Mouse (Mus musculus) bone marrow, adult 2 months (tissue): ENCODE measurements at regions not wholly inside any gene's neighbourhood (a gene's known extent, or its start where the extent isn't known, plus 50 kb on each side); places are given as distances from the start of the nearest gene placed in this dataset.

Experiments
- H3K27ac ChIP-seq: fragments of 200-500 bp; 2 replicates; pipeline ENCODE4 v1.5.1; 2012; ENCODE audit warnings: low read depth, mild to moderate bottlenecking, control low read depth, inconsistent platforms, low read length; ENCODE audit not compliant: control insufficient read depth, poor library complexity, insufficient read depth
- H3K4me1 ChIP-seq: fragments of 200-500 bp; 2 replicates; pipeline ENCODE4 v1.6.1; 2011; ENCODE audit warnings: low read length; ENCODE audit not compliant: control insufficient read depth, insufficient read depth
- H3K4me3 ChIP-seq: fragments of 200-500 bp; replicated peaks from 2 replicates; pipeline ENCODE3; 2011; ENCODE audit warnings: mild to moderate bottlenecking, low read depth, low read length, control low read depth; ENCODE audit not compliant: control insufficient read depth
- CTCF ChIP-seq: fragments of 200-500 bp; IDR thresholded peaks from 2 replicates; pipeline ENCODE4 v1.5.1; 2011; ENCODE audit warnings: low read length, control low read depth; ENCODE audit not compliant: control insufficient read depth, insufficient read depth
- POLR2A ChIP-seq: fragments of 200-500 bp; IDR thresholded peaks from 2 replicates; pipeline ENCODE4 v1.6.1; 2011; ENCODE audit warnings: low read depth, mild to moderate bottlenecking, control low read depth, low read length, borderline replicate concordance; ENCODE audit not compliant: control insufficient read depth
- WGBS: fragments of 180-500 bp; shearing (Covaris S2); methylation state at CpG from one replicate; pipeline ENCODE4 v1.1.7; 2018; 5-methylcytosine and 5-hydroxymethylcytosine counted together

DNA sequence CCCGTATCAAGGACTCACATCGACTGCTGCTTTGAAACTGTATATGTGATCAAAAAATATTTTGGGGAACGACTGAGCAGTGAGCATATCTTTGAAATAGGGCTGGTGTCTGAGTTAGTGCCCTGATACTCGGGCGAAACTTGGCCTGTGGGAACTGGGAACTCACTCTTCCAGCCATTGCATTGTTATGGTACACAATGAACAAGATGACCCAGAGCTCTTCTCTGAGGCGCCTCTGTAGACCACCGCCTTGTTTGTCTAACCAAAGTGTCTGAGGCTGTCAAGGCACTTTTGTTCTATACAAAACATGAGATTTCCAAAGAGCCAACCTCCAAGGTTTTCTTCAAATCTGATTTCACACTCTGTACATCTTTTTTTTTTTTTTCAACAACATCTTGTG, 201.5 kb downstream of the Cog6 start:
- 84% methylated on average over 7 of the region's 7 CpGs for WGBS
- Histone ChIP-seq H3K27ac (no peak overlapping the region), H3K4me3 (no peak overlapping the region), H3K4me1 (no peaks in the 10 kb centered on the region)
- no peak for TF ChIP-seq POLR2A
- TF ChIP-seq CTCF: no peak

DNA sequence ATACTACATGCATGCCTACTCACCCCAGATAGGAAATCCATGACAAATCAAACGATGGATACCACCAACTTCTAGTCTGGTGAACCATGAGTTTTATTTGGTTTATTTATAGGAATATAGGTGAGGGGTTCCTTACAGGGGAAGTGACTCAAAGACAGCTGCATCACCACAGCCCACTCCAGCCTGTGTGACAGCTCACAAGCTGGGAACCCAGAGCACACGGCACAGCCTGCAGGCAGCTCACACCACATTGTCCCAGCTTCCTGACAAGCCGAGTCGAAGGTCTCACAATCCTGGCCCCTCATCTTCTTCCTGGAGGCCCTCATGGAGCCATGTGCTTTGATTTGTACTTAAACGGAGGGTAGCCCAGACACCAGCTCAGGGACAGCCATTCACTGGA, 214.7 kb downstream of the Cog6 start:
- TF ChIP-seq POLR2A (no peak), CTCF (no peak)
- H3K4me3 ChIP-seq: no peak overlapping the region
- no peaks in the 10 kb centered on the region for H3K4me1 ChIP-seq
- H3K27ac ChIP-seq: no peak overlapping the region
- WGBS: 76% methylated on average over 5 of the region's 5 CpGs

DNA sequence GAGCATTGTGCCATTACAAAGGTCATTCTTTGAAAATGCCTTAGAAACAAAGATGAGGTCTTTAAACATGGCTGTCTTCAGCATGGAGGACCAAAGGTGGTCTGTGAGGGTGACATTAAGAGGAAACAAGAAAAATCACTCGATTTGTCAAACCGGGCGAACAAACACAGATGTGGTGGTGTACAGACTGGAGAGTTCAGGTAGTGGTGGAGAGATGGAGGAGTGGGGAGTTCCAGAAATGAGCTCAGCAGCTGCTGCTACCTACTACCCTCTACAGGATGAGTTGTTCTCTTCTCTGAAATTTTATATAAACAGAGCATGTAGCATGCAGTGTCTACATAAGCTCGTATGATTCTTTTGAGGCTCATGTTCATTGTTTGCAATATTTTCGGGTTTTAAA, 215.6 kb downstream of the Cog6 start:
- Histone ChIP-seq H3K27ac (no peak overlapping the region), H3K4me1 (no peaks in the 10 kb centered on the region), H3K4me3 (no peak overlapping the region)
- no peak for TF ChIP-seq POLR2A
- TF ChIP-seq CTCF: no peak
- WGBS: 79% methylated on average over 5 of the region's 5 CpGs

DNA sequence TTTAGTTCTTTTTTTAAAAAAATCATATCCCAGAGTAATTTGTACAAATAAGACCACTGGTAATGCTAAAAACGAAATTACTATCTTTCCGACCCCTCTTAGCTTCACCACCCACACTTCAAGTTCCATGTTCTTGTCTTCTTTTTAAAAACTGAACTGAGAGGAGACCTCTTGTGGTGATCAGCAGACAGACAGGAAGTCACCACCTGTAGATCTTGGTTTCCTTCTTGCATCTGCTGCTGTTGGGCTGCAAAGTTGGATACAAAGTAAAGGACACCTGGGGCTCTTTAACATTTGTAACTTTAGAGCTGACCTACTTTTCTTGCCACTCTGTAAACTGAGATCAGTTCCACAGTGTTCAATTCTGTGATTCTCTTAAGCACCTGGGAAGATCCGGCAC, 216.4 kb downstream of the Cog6 start:
- WGBS: 65% methylated on average over 3 of the region's 3 CpGs
- H3K27ac ChIP-seq: no peak overlapping the region
- H3K4me3 ChIP-seq: no peak overlapping the region
- no peak for TF ChIP-seq CTCF
- TF ChIP-seq POLR2A: no peak
- no peaks in the 10 kb centered on the region for H3K4me1 ChIP-seq

DNA sequence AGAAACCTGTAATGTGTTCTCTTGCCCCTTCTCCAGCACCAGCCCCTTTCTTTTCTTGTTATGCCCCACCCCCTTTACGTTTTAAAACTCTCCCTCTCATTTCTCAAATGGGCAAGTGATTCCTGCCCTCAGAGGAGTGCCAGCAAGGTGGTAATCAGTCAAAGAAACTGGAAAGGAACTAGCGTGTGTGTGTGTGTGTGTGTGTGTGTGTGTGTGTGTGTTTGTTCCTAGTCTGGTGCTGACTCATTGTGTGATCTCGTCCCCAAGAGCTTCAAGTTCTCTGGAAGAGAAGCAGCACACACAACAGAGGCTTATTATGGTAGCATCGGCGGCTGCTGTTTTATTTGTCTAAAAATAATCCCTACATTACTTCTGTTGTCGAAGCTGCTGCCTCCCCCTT, 219.2 kb downstream of the Cog6 start:
- no peak for TF ChIP-seq CTCF
- no peak for TF ChIP-seq POLR2A
- H3K4me1 ChIP-seq: peaks cover 1% of the 10 kb centered on the region; the same call in 1 of the 2 replicates
- no peak overlapping the region for H3K4me3 ChIP-seq
- WGBS: 2% methylated on average over 6 of the region's 6 CpGs
- no peak overlapping the region for H3K27ac ChIP-seq

DNA sequence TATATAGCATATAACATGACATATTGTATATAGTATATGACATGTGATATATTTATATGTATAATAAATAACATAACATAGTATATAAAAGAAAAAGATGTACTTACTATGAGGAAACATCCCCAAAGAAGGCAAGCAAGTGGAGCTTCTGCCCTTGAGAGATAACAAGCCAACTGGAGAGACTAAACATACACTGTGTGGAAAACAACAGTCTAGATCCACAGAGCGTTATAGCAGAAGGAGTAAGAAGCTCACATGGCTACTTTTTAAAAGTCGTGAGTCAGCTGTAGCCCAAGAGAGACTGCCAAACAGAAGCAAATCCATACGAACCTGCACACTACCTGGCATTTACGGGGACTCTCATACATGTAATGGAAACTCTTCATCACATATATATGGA, 219.9 kb downstream of the Cog6 start:
- no peak for TF ChIP-seq CTCF
- TF ChIP-seq POLR2A: no peak
- Histone ChIP-seq H3K4me3 (no peak overlapping the region), H3K27ac (no peak overlapping the region), H3K4me1 (peaks cover 1% of the 10 kb centered on the region; the same call in 1 of the 2 replicates)
- 59% methylated on average over 4 of the region's 4 CpGs for WGBS

DNA sequence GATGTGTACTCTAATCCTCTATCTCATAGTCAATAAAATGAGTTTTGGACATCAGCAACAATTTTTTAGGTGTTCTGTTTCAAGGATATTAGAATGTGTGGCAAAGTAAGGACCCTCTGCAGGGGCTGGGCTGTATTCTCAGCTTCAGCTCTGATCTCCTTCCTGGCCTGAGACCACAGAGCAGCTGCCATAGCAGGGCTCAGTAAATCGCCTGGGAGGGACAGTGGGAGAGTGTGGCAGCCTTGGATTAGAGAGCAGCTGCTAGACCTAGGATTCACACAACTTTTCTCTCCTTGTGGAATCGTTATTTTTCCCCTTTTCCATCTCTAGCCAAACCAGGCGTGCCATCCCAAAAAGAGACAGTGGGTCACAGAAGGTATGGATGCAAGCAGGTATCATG, 222.8 kb downstream of the Cog6 start:
- 76% methylated on average over 3 of the region's 3 CpGs for WGBS
- Histone ChIP-seq H3K4me1 (peaks cover 1% of the 10 kb centered on the region; the same call in 1 of the 2 replicates), H3K4me3 (no peak overlapping the region), H3K27ac (no peak overlapping the region)
- TF ChIP-seq POLR2A (no peak), CTCF (no peak)

DNA sequence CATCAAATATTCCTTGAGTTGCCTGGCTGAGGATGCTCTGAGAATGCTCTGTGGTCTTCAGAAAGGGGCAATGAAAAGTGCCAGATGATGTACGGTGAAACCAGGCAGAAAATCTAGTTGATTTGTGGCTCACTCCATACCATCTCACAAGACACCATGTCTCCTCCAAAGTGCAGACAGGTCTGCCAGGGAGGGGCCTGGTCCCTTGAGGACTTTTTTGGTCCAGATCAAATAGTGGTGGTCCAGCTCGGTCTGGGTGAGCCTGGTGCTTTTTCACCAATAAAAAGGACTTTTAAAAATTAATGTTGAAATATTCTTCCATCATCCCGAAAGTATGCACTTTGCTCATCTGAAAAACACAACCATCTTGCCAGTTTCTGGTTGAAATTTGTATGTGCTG, 224.2 kb downstream of the Cog6 start:
- no peak overlapping the region for H3K4me3 ChIP-seq
- TF ChIP-seq CTCF (no peak), POLR2A (no peak)
- H3K27ac ChIP-seq: no peak overlapping the region
- 82% methylated on average over 3 of the region's 3 CpGs for WGBS
- peaks cover 1% of the 10 kb centered on the region; the same call in 1 of the 2 replicates for H3K4me1 ChIP-seq

DNA sequence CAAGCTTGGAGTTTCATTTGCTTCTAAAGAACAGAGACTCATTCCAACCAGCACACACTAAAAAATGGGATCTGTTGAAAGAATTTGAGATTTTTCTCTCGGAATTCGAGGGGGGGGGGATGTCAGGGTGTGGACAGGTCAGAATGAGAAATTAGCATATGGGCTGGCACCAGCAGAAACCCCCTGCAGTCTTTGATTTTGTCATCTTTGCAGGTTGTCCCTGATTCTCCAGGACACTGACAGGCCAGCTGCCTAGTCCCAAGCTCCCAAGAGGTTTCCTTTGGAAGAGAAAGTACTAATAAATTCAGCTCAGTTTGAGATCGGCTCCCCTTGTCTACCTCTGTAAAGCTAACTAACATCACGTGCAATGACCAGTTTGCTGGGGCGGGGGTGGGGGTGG, 224.9 kb downstream of the Cog6 start:
- Histone ChIP-seq H3K4me3 (no peak overlapping the region), H3K27ac (no peak overlapping the region), H3K4me1 (peaks cover 1% of the 10 kb centered on the region; the same call in 1 of the 2 replicates)
- no peak for TF ChIP-seq CTCF
- TF ChIP-seq POLR2A: no peak
- WGBS: 62% methylated on average over 5 of the region's 5 CpGs

DNA sequence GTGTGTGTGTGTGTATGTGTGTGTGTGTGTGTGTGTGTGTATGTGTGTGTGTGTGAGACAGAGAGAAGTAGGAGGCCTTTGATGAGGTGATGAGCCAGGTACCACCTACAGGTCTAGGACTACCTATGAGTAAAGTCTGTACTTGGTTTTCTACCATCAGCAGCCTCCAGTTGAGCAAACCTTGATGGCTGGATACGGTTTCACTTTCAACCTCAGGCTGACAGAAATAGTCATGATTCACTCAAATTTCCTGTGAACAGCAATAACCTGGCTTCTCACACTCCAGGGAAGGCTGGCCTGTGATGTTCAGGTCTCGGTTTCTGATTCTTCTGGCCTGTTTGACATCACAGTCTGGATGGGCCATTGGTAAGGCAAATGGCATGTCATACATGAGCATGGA, 226.1 kb downstream of the Cog6 start:
- TF ChIP-seq CTCF (no peak), POLR2A (no peak)
- peaks cover 1% of the 10 kb centered on the region; the same call in 1 of the 2 replicates for H3K4me1 ChIP-seq
- no peak overlapping the region for H3K27ac ChIP-seq
- no peak overlapping the region for H3K4me3 ChIP-seq
- WGBS: 70% methylated on average over 2 of the region's 2 CpGs
